Mouse (Mus musculus) heart, postnatal 36 days (tissue): ENCODE results near the gene Spag9. TPM values are rescaled to one million over a fixed set of nuclear protein-coding genes. Genes with fewer than 3 reads are reported as not detected.
A peak's percentile ranks its signal among the peaks of the same experiment; 100 is the strongest.
"Not testable (repeated sequence)": the region's sequence is repeated elsewhere in the genome, so short reads cannot be mapped to it uniquely, and the experiment has no call there.

Source experiments
- DNase-seq, 2 experiments: peaks; one replicate each; pipeline ENCODE4 v3.0.0; 2021 to 2022
- intact Hi-C: fragments of 180-260 bp; cut with DNase I; formaldehyde crosslinking; loops from one replicate; pipeline ENCODE4 v1.15.1; 2025
- total RNA-seq, 2 experiments: library from RNA; stranded (reverse); gene quantifications; 2 replicates each; pipeline ENCODE4 v1.2.3; 2021

The Spag9 gene
- total RNA-seq, 2 experiments from 2014 or later, result 147 to 159 TPM

- DNase-seq, result no peak
- intact Hi-C loops, result no loop called here
These were observed 45.6 kb downstream of the Spag9 start for GRCm38 (mm10) chr11:94041475-94041874.

- DNase-seq, intact Hi-C loops: not testable (repeated sequence)
These were observed 46.4 kb downstream of the Spag9 start for GRCm38 (mm10) chr11:94042301-94042700.

GRCm38 (mm10) chr11:94043998-94044985, 48.4 kb downstream of the Spag9 start:
- intact Hi-C loops, result no loop called here
- peak; percentile 65 to 72 for DNase-seq

GRCm38 (mm10) chr11:94045016-94045415, 49.1 kb downstream of the Spag9 start:
- intact Hi-C loops, result no loop called here

GRCm38 (mm10) chr11:94047288-94047687, 51.4 kb downstream of the Spag9 start:
- intact Hi-C loops, result no loop called here
- no peak for DNase-seq

More at GRCm38 (mm10) chr11:94045016-94045415, 49.1 kb downstream of the Spag9 start:
- DNase-seq, result no peak

- DNase-seq, result no peak
- intact Hi-C loops, result no loop called here
These were observed 58.3 kb downstream of the Spag9 start for GRCm38 (mm10) chr11:94054176-94054575.

GRCm38 (mm10) chr11:94054901-94055300, 59.0 kb downstream of the Spag9 start:
- no peak for DNase-seq
- intact Hi-C loops, result no loop called here

- no peak for DNase-seq
- intact Hi-C loops, result no loop called here
These were observed 68.0 kb downstream of the Spag9 start for GRCm38 (mm10) chr11:94063941-94064340.

GRCm38 (mm10) chr11:94070455-94070854, 74.6 kb downstream of the Spag9 start:
- DNase-seq, result no peak
- intact Hi-C loops, result loop anchor here (5.0 kb wide), 1 partner anchor 33 kb away; no protein-coding TSS in a partner anchor

- intact Hi-C loops, result loop anchor here (2.0 to 5.0 kb wide), 2 partner anchors 36 to 104 kb away; partner anchors contain the start of genes Gm20390 and Nme1
- peak in 1 of 2 experiments; percentile 8 for DNase-seq
These were observed 77.4 kb downstream of the Spag9 start for GRCm38 (mm10) chr11:94073283-94073682.

- peak; percentile 7 to 15 for DNase-seq
- intact Hi-C loops, result loop anchor here (2.0 kb wide), 1 partner anchor 118 kb away; the partner anchor contains the start of genes Gm20390 and Nme1
These were observed 91.1 kb downstream of the Spag9 start for GRCm38 (mm10) chr11:94086966-94087365.

GRCm38 (mm10) chr11:94090496-94090895, 94.6 kb downstream of the Spag9 start:
- intact Hi-C loops, result no loop called here
- no peak for DNase-seq

- intact Hi-C loops, result no loop called here
- DNase-seq, result no peak
These were observed 101.6 kb downstream of the Spag9 start for GRCm38 (mm10) chr11:94097489-94097888.

GRCm38 (mm10) chr11:94098840-94099239, 102.9 kb downstream of the Spag9 start:
- DNase-seq, result no peak
- intact Hi-C loops, result no loop called here

- DNase-seq, result no peak
- intact Hi-C loops, result no loop called here
These were observed 117.9 kb downstream of the Spag9 start for GRCm38 (mm10) chr11:94113795-94114194.

- intact Hi-C loops, result no loop called here
- no peak for DNase-seq
These were observed 119.5 kb downstream of the Spag9 start for GRCm38 (mm10) chr11:94115408-94115807.

GRCm38 (mm10) chr11:94116655-94117054, 120.8 kb downstream of the Spag9 start:
- DNase-seq, result no peak
- intact Hi-C loops, result no loop called here

- intact Hi-C loops, result no loop called here
- no peak for DNase-seq
These were observed 121.9 kb downstream of the Spag9 start for GRCm38 (mm10) chr11:94117836-94118235.

GRCm38 (mm10) chr11:94118612-94119011, 122.7 kb downstream of the Spag9 start:
- intact Hi-C loops, result no loop called here
- DNase-seq, result no peak

GRCm38 (mm10) chr11:94120690-94121089, 124.8 kb downstream of the Spag9 start:
- no peak for DNase-seq
- intact Hi-C loops, result no loop called here

GRCm38 (mm10) chr11:94121501-94121900, 125.6 kb downstream of the Spag9 start:
- intact Hi-C loops, result no loop called here
- no peak for DNase-seq
